Mouse (Mus musculus) hindbrain, postnatal 0 days (tissue): ENCODE measurements at regions not wholly inside any gene's neighbourhood (a gene's known extent, or its start where the extent isn't known, plus 50 kb on each side); places are given as distances from the start of the nearest gene placed in this dataset.

Experiments
- ATAC-seq: fragments of 200-750 bp; cut with Nextera tagmentation; 2 replicates; pipeline ENCODE4 v1.8.0; 2017; ENCODE audit warnings: mild to moderate bottlenecking, moderate TSS enrichment, moderate library complexity
- DNase-seq: peaks from one replicate; pipeline ENCODE4 v3.0.0-alpha.2; 2015; ENCODE audit warnings: low spot score
- H3K27ac ChIP-seq: fragments of 300-500 bp; sonication (generic); 2 replicates; pipeline ENCODE4 v1.5.1; 2014; ENCODE audit warnings: mild to moderate bottlenecking
- H3K27me3 ChIP-seq: fragments of 300-500 bp; sonication (generic); 2 replicates; pipeline ENCODE4 v1.6.1; 2014; ENCODE audit warnings: low read length, mixed read lengths; ENCODE audit not compliant: insufficient read depth
- H3K36me3 ChIP-seq: fragments of 300-500 bp; sonication (generic); 2 replicates; pipeline ENCODE4 v1.6.1; 2014; ENCODE audit warnings: low read length, mixed read lengths; ENCODE audit not compliant: insufficient read depth
- H3K4me1 ChIP-seq: fragments of 300-500 bp; sonication (generic); 2 replicates; pipeline ENCODE4 v1.6.1; 2014; ENCODE audit warnings: antibody characterized with exemption, low read length, mixed read lengths; ENCODE audit not compliant: insufficient read depth
- H3K4me2 ChIP-seq: fragments of 300-500 bp; sonication (generic); 2 replicates; pipeline ENCODE4 v1.6.1; 2014; ENCODE audit warnings: low read depth, mild to moderate bottlenecking, low read length, moderate library complexity, mixed read lengths
- H3K4me3 ChIP-seq: fragments of 300-500 bp; sonication (generic); 2 replicates; pipeline ENCODE4 v1.5.1; 2014; ENCODE audit warnings: low read length
- H3K9ac ChIP-seq: fragments of 300-500 bp; sonication (generic); replicated peaks from 2 replicates; pipeline ENCODE4 v1.6.1; 2014; ENCODE audit warnings: mild to moderate bottlenecking, low read length, moderate library complexity, mixed read lengths
- H3K9me3 ChIP-seq: fragments of 300-500 bp; sonication (generic); 2 replicates; pipeline ENCODE4 v1.6.1; 2016; ENCODE audit warnings: low read length, mixed read lengths
- CTCF ChIP-seq: IDR thresholded peaks from 2 replicates; pipeline ENCODE4 v1.5.1; 2016; ENCODE audit warnings: antibody characterized with exemption, control low read depth, low read depth
- WGBS: fragments of 180-500 bp; shearing (Covaris S2); extraction: QIAGEN DNeasy Blood & Tissue Kit; methylation state at CpG from one replicate; pipeline ENCODE4 v1.1.7; 2014; 5-methylcytosine and 5-hydroxymethylcytosine counted together

DNA sequence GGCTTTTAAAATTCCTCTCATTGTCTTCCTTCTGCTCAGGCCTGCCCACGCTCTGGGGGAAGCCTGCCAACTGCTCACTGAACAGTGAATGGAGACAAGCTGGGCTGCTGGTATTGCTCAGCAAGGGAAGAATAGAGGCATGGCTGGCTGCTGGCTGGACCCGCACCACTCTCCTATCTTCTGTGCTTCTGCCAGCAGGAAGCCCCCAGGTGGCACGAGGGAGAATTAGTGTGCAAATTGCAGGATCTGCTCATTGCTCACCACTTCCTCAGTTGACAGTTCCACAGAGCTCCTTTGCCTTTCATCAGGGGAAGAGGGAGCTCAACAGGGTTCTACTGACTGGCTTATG, 209.9 kb upstream of the Tet2 start:
- Histone ChIP-seq H3K27ac (no peak overlapping the region), H3K36me3 (no peaks in the 10 kb centered on the region), H3K4me1 (peaks cover 10% of the 10 kb centered on the region), H3K4me3 (peak overlapping the region; percentile 13; the same call in 1 of the 2 replicates), H3K9me3 (no peaks in the 10 kb centered on the region), H3K27me3 (0 out of 2 replicates have a peak, but pooled peaks cover 3% of the 10 kb centered on the region), H3K4me2 (peak overlapping the region; percentile 51), H3K9ac (0 out of 2 replicates have a peak overlapping the region, but pooled peaks have one; percentile 3)
- WGBS, result 2% methylated on average over 3 of the region's 3 CpGs
- peak; percentile 81 for DNase-seq
- peak; percentile 47 for TF ChIP-seq CTCF
- ATAC-seq, result peak; percentile 86

GRCm38 (mm10) chr3:133757756-133758420, 212.9 kb upstream of the Tet2 start:
- Histone ChIP-seq H3K4me3 (no peak overlapping the region), H3K36me3 (no peaks in the 10 kb centered on the region), H3K9ac (no peak overlapping the region), H3K4me2 (peak overlapping the region; percentile 27; the same call in 1 of the 2 replicates), H3K27ac (no peak overlapping the region), H3K27me3 (no peaks in the 10 kb centered on the region), H3K4me1 (peaks cover 10% of the 10 kb centered on the region), H3K9me3 (no peaks in the 10 kb centered on the region)
- no peak for TF ChIP-seq CTCF
- DNase-seq (no peak), ATAC-seq (no peak)
- WGBS, result 68% methylated on average over 12 of the region's 12 CpGs

GRCm38 (mm10) chr3:133758421-133758820, 213.5 kb upstream of the Tet2 start:
- TF ChIP-seq CTCF, result no peak
- Histone ChIP-seq H3K9me3 (no peaks in the 10 kb centered on the region), H3K4me1 (peaks cover 10% of the 10 kb centered on the region), H3K4me3 (no peak overlapping the region), H3K9ac (no peak overlapping the region), H3K27ac (no peak overlapping the region), H3K36me3 (no peaks in the 10 kb centered on the region), H3K4me2 (peak overlapping the region; percentile 27; the same call in 1 of the 2 replicates), H3K27me3 (no peaks in the 10 kb centered on the region)
- no peak for ATAC-seq
- no peak for DNase-seq
- WGBS, result 16% methylated on average over 4 of the region's 4 CpGs

GRCm38 (mm10) chr3:133759611-133760010, 214.7 kb upstream of the Tet2 start:
- H3K4me2 ChIP-seq, result no peak overlapping the region
- peaks cover 6% of the 10 kb centered on the region for H3K4me1 ChIP-seq
- DNase-seq (no peak), ATAC-seq (no peak)
- 75% methylated on average over 2 of the region's 2 CpGs for WGBS
- H3K9ac ChIP-seq, result no peak overlapping the region
- H3K27me3 ChIP-seq, result no peaks in the 10 kb centered on the region
- H3K27ac ChIP-seq, result no peak overlapping the region
- H3K9me3 ChIP-seq, result no peaks in the 10 kb centered on the region
- no peak for TF ChIP-seq CTCF
- H3K4me3 ChIP-seq, result no peak overlapping the region
- no peaks in the 10 kb centered on the region for H3K36me3 ChIP-seq

GRCm38 (mm10) chr3:133760221-133760620, 215.3 kb upstream of the Tet2 start:
- no peak for TF ChIP-seq CTCF
- peaks cover under 1% of the 10 kb centered on the region; the same call in 1 of the 2 replicates for H3K4me1 ChIP-seq
- H3K36me3 ChIP-seq, result no peaks in the 10 kb centered on the region
- DNase-seq, result no peak
- no peak for ATAC-seq
- 80% methylated on average over 1 of the region's 1 CpGs for WGBS
- H3K27me3 ChIP-seq, result no peaks in the 10 kb centered on the region
- H3K4me3 ChIP-seq, result no peak overlapping the region
- no peak overlapping the region for H3K27ac ChIP-seq
- H3K9me3 ChIP-seq, result no peaks in the 10 kb centered on the region
- no peak overlapping the region for H3K4me2 ChIP-seq
- H3K9ac ChIP-seq, result no peak overlapping the region

DNA sequence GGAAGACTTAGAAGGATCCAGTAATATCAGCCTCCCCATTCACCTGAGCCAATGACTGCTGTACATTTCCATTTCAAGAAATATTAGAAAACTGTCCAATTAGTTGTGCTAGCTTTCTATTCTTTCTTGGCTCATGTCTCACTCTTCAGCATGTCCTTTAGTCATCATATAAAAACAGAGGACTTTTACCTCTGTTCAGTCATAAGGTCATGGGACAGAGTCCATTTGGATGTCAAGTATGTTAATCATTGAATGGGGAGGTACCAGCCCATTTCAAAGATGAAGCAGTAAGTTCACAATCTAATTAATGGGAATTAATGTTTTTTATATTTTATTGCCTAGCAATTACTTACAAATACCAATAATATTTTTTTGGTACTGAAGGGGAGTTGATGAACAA, 218.8 kb upstream of the Tet2 start:
- no peak overlapping the region for H3K27ac ChIP-seq
- no peak for TF ChIP-seq CTCF
- no peak for DNase-seq

GRCm38 (mm10) chr3:133773490-133773889, 228.6 kb upstream of the Tet2 start:
- no peak for TF ChIP-seq CTCF
- no peak overlapping the region for H3K27ac ChIP-seq
- no peak overlapping the region for H3K9ac ChIP-seq
- no peaks in the 10 kb centered on the region for H3K27me3 ChIP-seq
- H3K36me3 ChIP-seq, result no peaks in the 10 kb centered on the region
- DNase-seq, result no peak
- WGBS, result 66% methylated on average over 2 of the region's 2 CpGs
- ATAC-seq, result no peak
- H3K4me1 ChIP-seq, result no peaks in the 10 kb centered on the region
- H3K9me3 ChIP-seq, result no peaks in the 10 kb centered on the region
- no peak overlapping the region for H3K4me3 ChIP-seq
- no peak overlapping the region for H3K4me2 ChIP-seq

More for the DNA sequence above, 218.8 kb upstream of the Tet2 start:
- Histone ChIP-seq H3K27me3 (no peaks in the 10 kb centered on the region), H3K36me3 (no peaks in the 10 kb centered on the region), H3K9ac (no peak overlapping the region), H3K9me3 (no peaks in the 10 kb centered on the region), H3K4me1 (no peaks in the 10 kb centered on the region), H3K4me2 (no peak overlapping the region), H3K4me3 (no peak overlapping the region)
- ATAC-seq, result no peak
